Mouse (Mus musculus): Measurements from ENCODE around the gene Ndufab1.

GRCm38 (mm10) chr7:122048191-122048590 is 53.5 kb downstream of the Ndufab1 start:
- TF ChIP-seq POLR2A (IDR thresholded peaks at IDR 0.05; ENCODE audit: borderline replicate concordance, insufficient read depth, low read length) (no peak), CTCF (IDR thresholded peaks at IDR 0.05; ENCODE audit: borderline replicate concordance, insufficient read depth, low read depth, low read length) (no peak)
